Mouse (Mus musculus) layer of hippocampus, adult 18-20 months (tissue): ENCODE results near the gene Pigr. TPM values are rescaled to one million over a fixed set of nuclear protein-coding genes. Genes with fewer than 3 reads are reported as not detected.
A peak's percentile ranks its signal among the peaks of the same experiment; 100 is the strongest.

ENCODE experiments used
- DNase-seq, 2 experiments: peaks; one replicate each; pipeline ENCODE4 v3.0.0; 2022; ENCODE audit warnings: low spot score in 2 of 2
- total RNA-seq, 2 experiments: library from RNA; stranded (reverse); gene quantifications; 2 replicates each; pipeline ENCODE4 v1.2.3; 2021

Pigr gene
- total RNA-seq, 2 experiments from 2014 or later = not detected

DNA sequence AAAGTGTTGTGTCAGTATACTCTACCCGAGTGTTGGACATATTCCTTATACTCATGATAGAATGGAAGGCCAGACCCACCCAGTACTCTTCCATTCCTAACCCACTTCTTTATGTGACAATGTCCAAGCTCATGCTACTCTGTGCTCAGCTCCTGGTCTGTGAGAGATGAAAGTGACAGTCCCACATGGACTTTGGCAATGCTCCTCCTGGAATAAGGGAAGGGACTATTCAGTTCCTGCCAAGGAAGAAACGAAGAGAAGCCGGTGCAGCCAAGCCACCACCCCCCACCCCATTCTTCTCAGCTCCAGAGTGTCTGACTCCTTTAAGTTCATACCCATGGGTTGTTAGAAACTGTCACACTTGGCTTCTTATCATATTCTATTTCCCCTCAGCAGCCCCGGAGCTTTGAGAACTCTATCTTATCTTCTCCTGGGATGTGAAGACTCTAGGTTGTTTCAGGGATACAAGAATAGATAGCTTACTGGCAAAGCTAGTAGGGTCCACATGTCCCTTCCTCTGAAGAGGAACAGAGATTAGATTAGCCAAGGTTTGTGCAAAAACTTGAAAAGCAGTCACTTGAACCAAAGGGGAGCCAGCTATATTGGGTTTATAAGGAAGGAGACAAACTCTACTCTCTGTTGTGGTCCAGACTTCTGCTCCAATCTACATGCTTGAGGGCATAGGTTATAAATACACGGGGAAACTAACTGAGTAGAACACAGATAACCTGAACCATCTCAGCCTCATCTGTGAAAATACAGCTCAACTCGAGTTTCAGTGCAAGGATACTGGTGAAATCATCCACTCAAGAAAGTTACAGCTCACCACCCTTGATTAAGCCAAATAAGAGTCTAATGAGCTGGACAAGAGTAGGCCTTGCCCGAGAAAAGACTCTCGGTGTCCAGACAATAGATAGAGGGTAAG, 3.7 kb downstream of the Pigr start:
- no peak for DNase-seq

DNA sequence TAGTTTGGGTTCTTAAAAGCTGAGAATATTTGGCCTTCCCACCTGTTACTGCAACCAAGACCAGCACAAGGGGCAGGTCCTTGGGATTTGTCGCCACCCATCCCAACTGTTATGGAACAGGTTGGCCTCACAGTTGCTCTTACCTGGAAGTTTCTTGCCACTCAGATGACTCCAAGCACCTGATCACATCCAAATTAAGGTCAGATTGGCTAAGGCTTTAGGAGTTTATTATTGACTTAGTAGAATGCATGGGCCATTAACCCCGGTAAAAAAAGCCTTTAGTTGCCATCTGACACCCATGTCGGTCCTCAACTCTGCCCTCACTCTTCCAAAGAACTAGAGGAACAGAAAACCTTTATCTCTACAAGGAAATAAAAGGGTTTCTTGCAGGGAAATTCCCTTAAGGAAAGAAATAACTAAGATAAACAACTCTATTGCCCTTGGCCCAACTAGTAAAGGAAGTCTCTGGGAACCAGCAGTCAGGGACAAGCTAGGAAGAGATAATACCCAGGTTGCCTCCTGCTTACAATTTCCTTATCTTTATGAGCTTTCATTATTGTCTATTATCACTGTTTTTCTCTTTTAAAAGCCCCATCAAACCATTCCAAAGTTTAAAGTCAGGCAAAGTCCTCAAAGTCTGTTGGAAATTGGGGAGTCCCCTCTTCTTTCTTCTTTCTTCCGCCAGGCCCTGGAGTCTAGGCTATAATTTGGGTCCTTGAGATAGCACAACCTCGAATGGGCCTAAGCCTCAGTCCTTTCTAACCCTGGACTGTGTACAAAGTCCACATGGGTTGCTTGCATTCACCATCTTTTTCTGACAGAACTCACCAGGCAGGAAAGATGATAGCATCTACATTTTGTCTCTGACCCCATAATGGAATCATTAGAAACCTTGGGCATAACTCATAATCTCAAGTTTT, 6.0 kb downstream of the Pigr start:
- DNase-seq = no peak

DNA sequence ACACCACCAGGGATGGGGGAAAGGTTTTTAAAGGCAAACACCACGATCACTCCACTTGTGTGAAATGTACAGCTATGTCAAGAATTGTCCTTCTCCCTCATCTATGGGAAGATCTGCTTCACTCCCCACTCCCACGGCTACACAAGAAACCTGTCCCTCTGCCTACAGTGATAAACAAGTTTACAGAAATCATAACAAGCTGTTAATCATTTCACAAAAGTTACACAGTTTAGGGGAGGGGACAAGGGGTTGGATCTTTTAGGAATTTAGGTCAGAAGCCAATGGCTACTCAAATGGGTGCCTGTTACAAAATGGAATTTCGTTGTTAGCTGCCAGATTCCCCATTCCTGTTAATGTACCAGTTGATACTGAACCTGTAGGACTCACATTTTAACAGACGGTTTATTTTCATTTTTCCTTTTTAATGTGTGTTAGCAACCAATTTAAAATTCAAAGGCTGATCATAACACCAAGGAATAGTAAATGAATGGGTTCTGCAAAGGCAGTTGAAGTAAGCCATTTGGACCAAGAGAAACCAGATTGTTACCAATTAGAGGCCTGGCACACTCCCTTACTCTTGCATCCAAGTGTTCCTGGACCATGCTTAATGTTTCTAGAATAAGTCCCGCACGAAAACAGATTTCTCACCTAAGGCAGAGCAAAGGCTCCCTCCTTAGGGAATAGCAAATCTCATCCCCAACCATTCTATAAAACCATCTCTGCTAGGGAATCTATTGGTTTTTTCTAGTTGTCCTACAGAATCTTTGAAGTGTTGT, 8.9 kb downstream of the Pigr start:
- peak; percentile 7 to 69 for DNase-seq

DNA sequence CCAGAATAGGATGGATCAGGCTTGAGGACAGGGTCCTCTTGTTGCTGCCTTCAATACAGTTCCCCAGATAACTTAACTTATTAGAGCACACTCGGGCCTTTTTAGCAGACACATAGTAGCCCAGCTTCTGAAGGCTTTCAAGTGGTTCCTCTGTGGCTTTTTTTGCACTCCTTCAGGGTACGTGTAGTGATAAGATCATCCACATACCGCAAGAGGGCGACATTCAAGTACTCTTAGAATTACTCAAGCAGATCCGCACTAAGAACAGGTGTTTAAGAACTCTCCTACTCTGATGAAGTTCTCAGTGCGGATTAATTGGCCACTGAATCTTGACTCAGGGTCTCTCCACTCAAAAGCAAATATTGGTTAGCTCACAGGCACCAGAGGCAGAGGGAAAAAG, 11.8 kb downstream of the Pigr start:
- peak in 1 of 2 experiments; percentile 8 for DNase-seq

DNA sequence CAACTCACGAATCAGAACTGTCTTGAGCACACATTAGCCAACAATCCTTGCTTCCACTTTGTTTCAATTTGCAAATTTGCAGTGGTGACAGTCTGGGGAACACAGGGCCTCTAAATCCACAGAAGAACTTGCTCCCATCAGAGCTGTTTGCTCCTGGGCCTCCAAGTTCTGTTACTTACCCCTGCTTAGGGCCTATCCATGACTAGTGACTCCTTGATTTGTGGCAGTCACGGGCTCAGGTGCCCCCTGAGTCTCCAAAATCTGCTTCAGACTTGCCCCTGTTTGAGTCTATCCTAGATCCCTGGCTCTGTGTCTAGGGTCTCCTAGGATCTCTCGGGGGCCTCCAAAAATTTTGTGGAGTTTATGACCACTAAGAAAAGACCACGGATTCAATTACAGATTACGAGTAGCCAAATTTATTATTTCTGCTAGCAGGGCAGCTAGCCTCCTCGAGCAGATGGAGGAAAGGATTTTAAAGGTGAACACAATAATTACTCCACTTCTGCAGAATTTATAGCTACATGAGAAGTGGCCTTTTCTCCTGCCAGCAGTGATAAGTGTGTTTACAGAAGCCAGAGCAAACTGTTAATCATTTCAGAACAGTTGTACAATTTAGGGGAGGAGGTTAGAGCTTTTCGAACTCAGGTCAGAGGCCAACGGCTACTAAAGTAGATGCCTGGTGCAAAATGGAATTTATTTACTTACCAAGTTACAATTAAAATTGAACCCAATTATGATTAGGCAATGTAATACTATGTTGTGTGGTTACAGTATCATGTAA, 14.3 kb downstream of the Pigr start:
- no peak for DNase-seq

DNA sequence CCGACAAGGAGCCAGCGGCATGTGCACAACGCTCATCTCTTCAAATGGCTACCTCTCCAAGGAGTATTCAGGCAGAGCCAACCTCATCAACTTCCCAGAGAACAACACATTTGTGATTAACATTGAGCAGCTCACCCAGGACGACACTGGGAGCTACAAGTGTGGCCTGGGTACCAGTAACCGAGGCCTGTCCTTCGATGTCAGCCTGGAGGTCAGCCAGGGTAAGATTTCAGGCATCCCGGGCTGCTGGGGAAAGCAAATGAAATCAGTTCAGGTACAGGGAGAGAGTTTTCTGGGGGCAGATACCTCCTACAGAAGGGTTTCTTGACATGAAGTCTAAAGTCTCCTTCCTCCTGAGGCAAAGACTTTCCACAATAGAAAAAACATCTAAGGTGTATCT, 15.1 kb downstream of the Pigr start:
- DNase-seq = no peak

DNA sequence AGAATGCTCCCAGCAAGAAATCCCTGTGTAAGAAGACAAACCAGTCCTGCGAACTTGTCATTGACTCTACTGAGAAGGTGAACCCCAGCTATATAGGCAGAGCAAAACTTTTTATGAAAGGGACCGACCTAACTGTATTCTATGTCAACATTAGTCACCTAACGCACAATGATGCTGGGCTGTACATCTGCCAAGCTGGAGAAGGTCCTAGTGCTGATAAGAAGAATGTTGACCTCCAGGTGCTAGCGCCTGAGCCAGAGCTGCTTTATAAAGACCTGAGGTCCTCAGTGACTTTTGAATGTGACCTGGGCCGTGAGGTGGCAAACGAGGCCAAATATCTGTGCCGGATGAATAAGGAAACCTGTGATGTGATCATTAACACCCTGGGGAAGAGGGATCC, 18.0 kb downstream of the Pigr start:
- no peak for DNase-seq

DNA sequence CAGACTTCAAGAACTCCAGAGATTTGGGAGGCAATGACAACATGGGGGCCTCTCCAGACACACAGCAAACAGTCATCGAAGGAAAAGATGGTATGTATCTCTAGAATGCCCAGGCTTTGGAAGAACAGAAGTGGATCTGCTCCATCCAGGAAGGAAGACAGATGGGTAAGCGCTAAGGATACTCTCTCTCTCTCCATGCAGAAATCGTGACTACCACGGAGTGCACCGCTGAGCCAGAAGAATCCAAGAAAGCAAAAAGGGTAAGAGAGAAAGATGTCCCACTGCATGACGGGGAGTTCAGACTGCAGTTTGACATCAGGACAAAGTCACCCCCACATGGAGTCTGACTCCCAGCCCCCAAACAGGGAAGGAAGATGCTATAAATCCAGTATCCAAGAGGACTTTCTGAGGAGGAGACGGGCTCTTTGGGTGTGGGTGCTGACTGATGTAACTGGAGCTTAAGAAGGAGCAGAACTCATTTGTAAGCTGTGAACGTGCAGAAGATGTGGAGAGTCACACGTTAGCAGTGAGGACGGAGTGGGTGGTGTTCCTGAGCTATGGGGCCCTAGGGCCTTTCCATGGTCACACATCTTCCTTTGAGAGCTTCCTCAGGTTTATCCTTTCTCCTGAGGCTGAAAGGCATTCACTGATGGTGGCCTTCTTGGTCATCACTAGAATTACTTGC, 23.2 kb downstream of the Pigr start:
- DNase-seq = peak in 1 of 2 experiments; percentile 9

DNA sequence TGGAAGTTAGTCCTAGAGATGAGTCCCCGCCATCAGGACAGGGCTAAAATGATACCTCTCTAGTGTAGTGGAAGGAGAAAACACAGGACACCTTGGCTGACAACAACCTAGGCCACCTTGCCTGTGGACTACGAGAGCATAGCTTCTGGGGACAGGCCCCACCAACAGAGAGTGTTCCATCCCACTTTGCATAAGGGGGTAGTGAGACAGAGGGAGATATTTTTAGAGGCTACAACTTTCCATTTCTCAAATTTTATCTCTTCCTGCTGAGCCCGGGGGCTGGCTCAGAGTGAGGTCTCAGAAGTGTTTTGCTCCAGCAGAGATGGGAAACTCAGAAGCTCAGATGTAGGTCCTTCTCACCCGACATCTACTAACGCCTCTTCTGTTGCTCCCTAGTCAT, 23.9 kb downstream of the Pigr start:
- DNase-seq = no peak

DNA sequence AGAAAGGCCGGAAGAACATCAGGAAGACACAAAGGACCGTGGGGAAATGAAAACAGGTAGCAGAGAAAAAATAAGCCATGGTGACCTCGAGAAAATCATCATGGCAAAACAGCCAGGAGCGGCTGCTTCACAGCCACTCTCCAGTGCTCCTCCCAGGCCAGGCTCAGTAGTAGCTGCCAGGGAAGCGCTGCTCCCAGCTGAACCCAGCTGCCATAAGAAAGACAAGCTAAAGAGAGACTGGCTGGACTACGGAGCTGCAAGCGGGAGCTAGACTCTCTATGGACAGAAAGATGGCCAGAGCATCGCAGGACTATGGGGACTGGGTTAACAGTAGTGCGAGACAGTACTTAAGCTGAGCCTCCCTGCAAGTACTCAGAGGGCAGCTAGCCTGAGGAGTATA, 28.3 kb downstream of the Pigr start:
- no peak for DNase-seq

DNA sequence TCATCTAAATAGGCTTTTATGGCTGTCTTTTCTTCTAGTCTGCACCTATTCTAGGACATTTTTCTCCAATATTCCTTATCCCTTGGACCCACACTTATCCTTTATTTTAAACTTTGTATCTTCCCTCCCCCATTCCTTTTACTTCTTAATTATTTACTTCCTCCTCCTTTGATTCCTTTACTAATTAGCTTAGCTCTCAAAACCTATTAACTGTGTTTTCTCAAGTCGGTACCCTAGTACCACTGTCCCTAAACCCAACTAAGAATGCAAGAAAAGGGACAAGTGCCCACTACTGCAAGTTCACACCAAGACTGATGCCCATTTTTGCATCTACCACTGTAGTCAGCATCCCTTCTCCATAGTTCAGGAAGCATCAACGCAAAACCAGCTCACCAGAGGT, 29.2 kb downstream of the Pigr start:
- no peak for DNase-seq

DNA sequence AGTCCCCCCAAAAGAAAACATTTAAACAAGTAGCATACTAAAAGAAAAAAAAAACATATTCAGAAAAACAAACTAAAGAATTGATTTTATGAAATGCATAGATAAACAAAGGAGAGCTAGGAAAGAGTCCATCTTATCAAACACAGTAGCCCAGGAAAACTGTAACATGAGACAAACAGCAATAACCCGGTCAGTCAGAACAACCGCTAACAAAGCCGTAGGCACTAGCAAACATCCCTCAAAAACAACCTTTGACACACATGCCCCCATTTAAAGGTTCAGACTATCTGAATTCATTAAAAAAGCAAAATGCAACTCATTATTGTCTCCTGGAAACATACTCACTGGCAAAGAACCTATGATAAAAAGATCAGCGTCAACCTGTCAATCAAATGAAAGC, 31.0 kb downstream of the Pigr start:
- no peak for DNase-seq

DNA sequence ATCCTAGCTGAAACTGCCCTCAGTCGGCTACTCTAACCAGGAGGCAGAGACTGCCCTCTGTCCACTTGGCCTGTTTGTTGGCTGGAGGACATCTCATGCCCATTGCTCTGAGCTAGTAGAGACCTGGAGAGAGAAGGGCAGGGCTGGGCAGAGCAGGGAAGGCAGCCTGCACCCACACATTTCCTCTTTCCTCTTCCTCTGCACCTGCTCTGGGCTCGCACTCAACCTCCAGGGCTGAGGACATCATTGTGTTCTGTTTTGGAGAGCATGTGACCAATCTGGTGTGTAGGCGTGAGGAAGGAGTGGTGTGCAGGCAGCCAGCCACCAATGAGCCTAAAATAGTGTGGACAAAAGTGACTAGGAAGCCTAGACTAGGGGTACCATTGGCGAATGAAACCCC, 37.8 kb downstream of the Pigr start:
- DNase-seq = no peak

DNA sequence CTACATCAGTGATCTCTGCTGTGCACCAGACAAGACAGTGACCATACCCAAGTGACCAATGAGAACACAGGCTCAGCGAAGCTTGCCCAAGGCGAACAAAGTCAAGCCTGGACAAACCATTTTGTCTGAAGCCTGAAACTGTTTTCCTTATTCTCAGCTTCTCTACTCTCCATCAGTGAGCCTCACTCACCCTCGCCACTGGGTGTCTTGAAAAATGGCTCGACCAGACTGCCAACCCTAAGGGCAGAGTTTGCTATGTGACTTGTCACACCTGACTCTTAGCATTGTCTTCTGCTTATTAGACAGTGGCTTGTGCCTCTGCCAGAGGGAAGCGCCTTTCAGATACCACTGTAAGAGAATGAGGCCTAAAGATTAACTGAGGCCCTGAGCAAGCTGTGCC, 38.3 kb downstream of the Pigr start:
- no peak for DNase-seq

DNA sequence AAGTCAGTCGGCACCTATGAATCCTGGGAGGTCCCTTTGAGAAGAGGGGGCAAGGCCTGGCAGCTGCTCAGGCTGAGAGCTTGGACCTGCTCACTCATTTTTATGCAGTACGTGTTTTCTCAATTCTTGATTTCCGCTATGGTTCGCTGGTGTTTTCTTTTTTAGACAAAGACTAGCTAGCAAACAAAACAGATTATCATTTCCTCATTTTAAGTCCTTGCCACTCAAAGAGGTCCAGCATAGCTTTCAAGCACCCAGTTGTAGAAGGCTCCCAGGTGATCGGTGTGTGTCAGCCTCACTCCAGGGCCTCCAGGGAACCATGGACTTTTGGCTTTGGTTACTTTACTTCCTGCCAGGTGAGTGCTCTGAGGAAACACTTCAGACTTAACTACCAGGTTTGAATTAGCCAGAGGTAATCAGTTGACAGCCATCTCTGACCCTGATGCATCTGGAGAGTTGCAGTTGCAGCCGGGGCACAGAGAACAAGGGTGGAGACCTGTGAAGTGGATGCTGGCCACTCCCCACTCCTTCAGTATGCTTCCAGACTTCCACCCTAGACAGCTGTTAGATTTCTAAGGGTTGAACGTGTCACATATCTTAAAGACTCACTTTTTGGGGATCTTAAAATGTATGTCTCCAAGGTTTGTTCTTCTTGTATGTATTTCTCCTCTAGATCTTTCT, 39.2 kb downstream of the Pigr start, which contains the start of gene Fcmr:
TSS of gene Fcmr (plus strand) at position 129 of the 681 bp plus-strand sequence.
- DNase-seq = no peak

DNA sequence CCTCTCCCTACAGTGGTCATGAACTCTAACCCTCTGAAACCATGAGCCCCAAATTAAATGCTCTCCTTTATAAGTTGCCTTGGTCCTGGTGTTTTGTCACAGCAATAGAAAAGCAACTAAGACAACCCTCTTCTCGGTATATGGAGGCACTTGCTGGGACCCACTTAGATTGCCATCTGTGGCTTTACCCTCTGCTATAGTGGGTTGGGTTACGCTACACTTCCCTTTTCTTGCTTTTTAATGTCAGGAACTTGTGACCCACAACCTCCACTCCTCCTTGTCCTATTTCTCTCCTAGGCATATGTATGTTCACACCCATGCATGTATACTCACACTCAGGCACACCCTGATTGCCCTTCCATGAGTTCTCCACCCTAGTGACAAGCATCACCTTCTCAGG, 46.4 kb downstream of the Pigr start:
- no peak for DNase-seq

DNA sequence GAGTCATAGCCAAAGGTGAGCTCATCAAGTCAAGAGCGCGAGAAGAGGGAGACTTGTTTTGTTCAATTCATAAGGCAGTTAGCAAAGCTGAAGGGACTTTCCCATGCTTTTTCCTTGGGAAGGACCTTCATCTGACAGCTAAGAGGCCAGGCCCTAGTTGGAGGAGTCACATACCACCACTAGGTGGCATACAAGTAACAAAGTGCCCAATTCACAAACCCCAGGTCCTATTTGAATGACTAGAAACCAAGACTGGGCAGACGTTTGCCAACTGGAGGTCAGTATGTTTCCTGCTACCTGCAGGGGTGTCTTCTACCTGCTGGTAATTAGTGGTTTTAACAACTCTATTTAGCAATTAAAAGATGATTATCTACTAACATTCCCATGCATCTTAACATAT, 48.7 kb downstream of the Pigr start:
- peak; percentile 28 to 77 for DNase-seq

DNA sequence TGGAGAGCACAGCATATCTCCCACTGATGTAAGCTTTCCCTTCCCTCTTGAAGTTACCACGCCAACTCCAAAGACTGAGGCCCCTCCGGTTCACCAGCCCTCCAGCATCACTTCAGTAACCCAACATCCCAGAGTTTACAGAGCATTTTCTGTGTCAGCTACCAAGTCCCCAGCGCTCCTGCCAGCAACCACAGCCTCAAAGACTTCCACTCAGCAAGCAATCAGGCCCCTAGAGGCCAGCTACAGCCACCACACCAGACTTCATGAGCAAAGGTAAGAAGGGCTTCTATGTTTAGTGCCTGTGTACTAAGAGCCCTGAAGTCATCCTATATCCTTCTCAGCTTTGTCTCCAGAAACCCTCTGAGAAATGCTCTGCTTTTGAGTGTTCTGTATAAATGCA, 49.4 kb downstream of the Pigr start:
- no peak for DNase-seq

DNA sequence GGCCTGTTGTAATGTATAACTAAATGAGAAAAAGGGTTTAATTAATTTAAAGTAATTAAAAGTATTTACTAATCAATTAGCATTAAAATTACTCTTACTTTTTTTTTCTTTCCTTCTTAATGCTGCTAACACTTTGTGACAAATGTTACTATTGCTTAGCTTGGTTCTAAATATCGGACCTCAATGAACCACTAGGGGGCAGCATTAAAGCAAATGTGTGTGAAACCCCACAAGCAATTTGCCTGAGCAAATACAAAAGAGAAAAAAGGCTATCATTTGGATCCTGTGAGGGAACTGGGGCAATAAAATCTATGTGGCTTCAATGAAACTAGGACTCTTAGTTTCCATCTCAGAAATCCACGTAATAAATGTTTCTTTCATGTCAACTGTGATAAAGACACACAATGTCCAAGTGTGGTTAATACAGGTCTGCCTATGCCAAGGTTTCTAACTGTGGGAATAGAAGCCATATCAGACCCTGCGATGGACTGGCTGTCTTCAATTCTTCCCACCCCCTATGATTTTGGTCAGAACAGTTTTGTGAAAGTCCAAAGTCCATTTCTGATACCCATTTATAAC, 50.5 kb downstream of the Pigr start:
- peak; percentile 46 to 86 for DNase-seq
